Mouse (Mus musculus) liver, embryonic 13.5 days (tissue): ENCODE data around the gene Smarcad1. TPM values are rescaled to one million over a fixed set of nuclear protein-coding genes. Genes with fewer than 3 reads are reported as not detected.
"Not testable (repeated sequence)": the region's sequence is repeated elsewhere in the genome, so short reads cannot be mapped to it uniquely, and the experiment has no call there.

ENCODE experiments used
- ATAC-seq: fragments of 200-750 bp; cut with Nextera tagmentation; 2 replicates; pipeline ENCODE4 v1.8.0; 2017; ENCODE audit warnings: low read depth, mild to moderate bottlenecking, moderate number of reproducible peaks, moderate library complexity
- DNase-seq: peaks from one replicate; pipeline ENCODE4 v3.0.0; 2022
- H3K27ac ChIP-seq: fragments of 300-500 bp; sonication (generic); 2 replicates; pipeline ENCODE4 v1.5.1; 2015; ENCODE audit warnings: moderate library complexity, mild to moderate bottlenecking, inconsistent platforms
- H3K27me3 ChIP-seq: fragments of 300-500 bp; sonication (generic); 2 replicates; pipeline ENCODE4 v1.6.1; 2015; ENCODE audit warnings: mild to moderate bottlenecking, inconsistent platforms
- H3K36me3 ChIP-seq: fragments of 300-500 bp; sonication (generic); 2 replicates; pipeline ENCODE4 v1.6.1; 2015; ENCODE audit warnings: mild to moderate bottlenecking, inconsistent platforms
- H3K4me1 ChIP-seq: fragments of 300-500 bp; sonication (generic); replicated peaks from 2 replicates; pipeline ENCODE4 v1.6.1; 2015; ENCODE audit warnings: inconsistent platforms
- H3K4me2 ChIP-seq: fragments of 300-500 bp; sonication (generic); 2 replicates; pipeline ENCODE4 v1.6.1; 2015; ENCODE audit warnings: inconsistent platforms, mild to moderate bottlenecking, moderate library complexity
- H3K4me3 ChIP-seq: fragments of 300-500 bp; sonication (generic); replicated peaks from 2 replicates; pipeline ENCODE4 v1.5.1; 2015; ENCODE audit warnings: mild to moderate bottlenecking, inconsistent platforms
- H3K9ac ChIP-seq: fragments of 300-500 bp; sonication (generic); 2 replicates; pipeline ENCODE4 v1.6.1; 2015; ENCODE audit warnings: mild to moderate bottlenecking, inconsistent platforms
- H3K9me3 ChIP-seq: fragments of 300-500 bp; sonication (generic); replicated peaks from 2 replicates; pipeline ENCODE4 v1.6.1; 2016; ENCODE audit warnings: inconsistent platforms
- WGBS: fragments of 180-500 bp; shearing (Covaris S2); methylation state at CpG from one replicate; pipeline ENCODE4 v1.1.7; 2015; ENCODE audit not compliant: insufficient replicate concordance; 5-methylcytosine and 5-hydroxymethylcytosine counted together
- polyA plus RNA-seq: library from polyadenylated mRNA; unstranded; fragments of >200 nt; fragmentation: Nextera tagmentation; extraction: Ambion mirVana; gene quantifications from 2 replicates; pipeline ENCODE4 v1.2.1, GENCODE M21; 2015

Gene Smarcad1
- polyA plus RNA-seq, 1 experiment from 2014 or later, result 23.6 TPM

GRCm38 (mm10) chr6:65023053-65023452, 19.3 kb upstream of the Smarcad1 start:
- H3K27ac ChIP-seq, result no peak overlapping the region
- no peak for ATAC-seq
- 65% methylated on average over 6 of the region's 6 CpGs for WGBS
- no peaks in the 10 kb centered on the region for H3K27me3 ChIP-seq
- no peaks in the 10 kb centered on the region for H3K4me1 ChIP-seq
- no peak overlapping the region for H3K9ac ChIP-seq
- no peak overlapping the region for H3K4me2 ChIP-seq
- 0 out of 2 replicates have a peak, but pooled peaks cover 7% of the 10 kb centered on the region for H3K9me3 ChIP-seq
- no peak for DNase-seq
- H3K4me3 ChIP-seq, result no peak overlapping the region
- no peaks in the 10 kb centered on the region for H3K36me3 ChIP-seq

GRCm38 (mm10) chr6:65024668-65025067, 17.7 kb upstream of the Smarcad1 start:
- no peaks in the 10 kb centered on the region for H3K27me3 ChIP-seq
- ATAC-seq (no peak), DNase-seq (no peak)
- 0 out of 2 replicates have a peak, but pooled peaks cover 7% of the 10 kb centered on the region for H3K9me3 ChIP-seq
- H3K4me1 ChIP-seq, result no peaks in the 10 kb centered on the region
- no peak overlapping the region for H3K9ac ChIP-seq
- no peak overlapping the region for H3K4me3 ChIP-seq
- 14% methylated on average over 2 of the region's 2 CpGs for WGBS
- H3K27ac ChIP-seq, result no peak overlapping the region
- H3K4me2 ChIP-seq, result no peak overlapping the region
- no peaks in the 10 kb centered on the region for H3K36me3 ChIP-seq

GRCm38 (mm10) chr6:65025130-65025529, 17.3 kb upstream of the Smarcad1 start:
- H3K4me3 ChIP-seq, result no peak overlapping the region
- no peaks in the 10 kb centered on the region for H3K36me3 ChIP-seq
- no peaks in the 10 kb centered on the region for H3K4me1 ChIP-seq
- no peak for DNase-seq
- H3K4me2 ChIP-seq, result no peak overlapping the region
- no peak overlapping the region for H3K9ac ChIP-seq
- H3K9me3 ChIP-seq, result 0 out of 2 replicates have a peak, but pooled peaks cover 7% of the 10 kb centered on the region
- 84% methylated on average over 4 of the region's 4 CpGs for WGBS
- no peak for ATAC-seq
- H3K27ac ChIP-seq, result no peak overlapping the region
- no peaks in the 10 kb centered on the region for H3K27me3 ChIP-seq

DNA sequence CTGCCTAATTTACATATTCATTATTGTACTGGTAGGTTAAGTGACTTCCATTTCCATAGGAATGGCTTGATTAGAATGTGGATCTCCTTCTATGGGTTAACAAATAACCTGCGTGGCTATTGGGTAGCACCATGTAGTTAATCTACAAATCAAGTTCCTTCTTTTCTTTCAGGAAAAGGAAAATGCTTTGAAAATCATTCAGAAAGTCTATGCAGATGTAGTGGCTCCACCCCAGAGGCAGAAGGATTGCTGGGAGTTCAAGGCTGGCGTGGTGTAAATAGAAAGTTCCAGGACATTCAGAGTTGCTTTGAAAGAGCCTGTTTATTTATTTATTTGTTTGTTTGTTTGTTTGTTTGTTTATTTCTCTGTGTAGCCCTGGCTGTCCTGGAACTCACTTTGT, 7.7 kb upstream of the Smarcad1 start:
- no peaks in the 10 kb centered on the region for H3K9me3 ChIP-seq
- WGBS, result 49% methylated on average over 2 of the region's 2 CpGs
- H3K36me3 ChIP-seq, result no peaks in the 10 kb centered on the region
- DNase-seq (no peak), ATAC-seq (no peak)
- H3K4me3 ChIP-seq, result no peak overlapping the region
- H3K4me1 ChIP-seq, result no peaks in the 10 kb centered on the region
- H3K27ac ChIP-seq, result no peak overlapping the region
- H3K9ac ChIP-seq, result no peak overlapping the region
- H3K4me2 ChIP-seq, result no peak overlapping the region
- no peaks in the 10 kb centered on the region for H3K27me3 ChIP-seq

- no peak overlapping the region for H3K9ac ChIP-seq
- H3K9me3 ChIP-seq, result no peaks in the 10 kb centered on the region
- 52% methylated on average over 2 of the region's 2 CpGs for whole genome bisulfite sequencing
- no peaks in the 10 kb centered on the region for H3K27me3 ChIP-seq
- no peaks in the 10 kb centered on the region for H3K36me3 ChIP-seq
- H3K27ac ChIP-seq, result no peak overlapping the region
- no peak overlapping the region for H3K4me2 ChIP-seq
- no peaks in the 10 kb centered on the region for H3K4me1 ChIP-seq
- ATAC-seq, result no peak
- H3K4me3 ChIP-seq, result no peak overlapping the region
- DNase-seq, result no peak
These were observed 6.9 kb upstream of the Smarcad1 start for GRCm38 (mm10) chr6:65035469-65035868.

- Histone ChIP-seq H3K4me2 (peak overlapping the region; percentile 80), H3K27ac (no peak overlapping the region), H3K27me3 (no peaks in the 10 kb centered on the region), H3K9me3 (no peaks in the 10 kb centered on the region), H3K9ac (peak overlapping the region; percentile 89; the same call in 1 of the 2 replicates), H3K4me1 (peaks cover 13% of the 10 kb centered on the region), H3K4me3 (peak overlapping the region; percentile 83), H3K36me3 (peaks cover 30% of the 10 kb centered on the region)
- 38% methylated on average over 10 of the region's 10 CpGs for WGBS
- ATAC-seq, result no peak
- DNase-seq, result no peak
These were observed 451 bp upstream of the Smarcad1 start for GRCm38 (mm10) chr6:65041932-65042331.

DNA sequence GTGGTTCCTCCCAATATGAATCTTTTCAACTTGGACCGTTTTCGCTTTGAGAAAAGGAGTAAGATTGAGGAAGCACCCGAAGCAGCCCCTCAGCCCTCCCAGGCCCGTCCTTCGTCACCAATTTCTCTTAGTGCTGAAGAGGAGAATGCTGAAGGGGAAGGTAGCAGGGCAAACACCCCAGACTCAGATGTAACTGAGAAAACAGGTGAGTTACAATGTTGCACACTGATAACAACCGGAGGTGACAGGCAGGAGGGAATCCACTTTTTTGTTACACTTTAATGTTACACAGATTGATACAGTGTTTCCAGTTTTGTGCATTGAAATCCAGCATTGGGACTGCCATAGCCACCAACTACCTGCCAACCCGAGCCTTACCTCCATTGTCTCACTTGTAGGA, 858 bp downstream of the Smarcad1 start:
- Histone ChIP-seq H3K9ac (peak overlapping the region; percentile 89), H3K4me1 (peaks cover 13% of the 10 kb centered on the region), H3K36me3 (peaks cover 33% of the 10 kb centered on the region), H3K4me2 (peak overlapping the region; percentile 80), H3K27me3 (no peaks in the 10 kb centered on the region), H3K4me3 (peak overlapping the region; percentile 83), H3K27ac (peak overlapping the region; percentile 66), H3K9me3 (no peaks in the 10 kb centered on the region)
- DNase-seq, result no peak
- WGBS, result 7% methylated on average over 7 of the region's 7 CpGs
- 0 out of 2 replicates have a peak, but pooled peaks have one; percentile 8 for ATAC-seq

GRCm38 (mm10) chr6:65049100-65049499, 6.7 kb downstream of the Smarcad1 start:
- WGBS, result 76% methylated on average over 4 of the region's 4 CpGs
- no peak overlapping the region for H3K27ac ChIP-seq
- H3K9me3 ChIP-seq, result no peaks in the 10 kb centered on the region
- H3K36me3 ChIP-seq, result peaks cover 63% of the 10 kb centered on the region
- no peaks in the 10 kb centered on the region for H3K27me3 ChIP-seq
- H3K4me2 ChIP-seq, result no peak overlapping the region
- no peak overlapping the region for H3K4me3 ChIP-seq
- no peaks in the 10 kb centered on the region for H3K4me1 ChIP-seq
- ATAC-seq, result no peak
- DNase-seq, result no peak
- H3K9ac ChIP-seq, result no peak overlapping the region

- WGBS, result 73% methylated on average over 5 of the region's 5 CpGs
- peaks cover 55% of the 10 kb centered on the region for H3K36me3 ChIP-seq
- no peaks in the 10 kb centered on the region for H3K27me3 ChIP-seq
- DNase-seq (no peak), ATAC-seq (no peak)
- no peak overlapping the region for H3K9ac ChIP-seq
- H3K27ac ChIP-seq, result no peak overlapping the region
- H3K9me3 ChIP-seq, result no peaks in the 10 kb centered on the region
- no peak overlapping the region for H3K4me3 ChIP-seq
- no peaks in the 10 kb centered on the region for H3K4me1 ChIP-seq
- no peak overlapping the region for H3K4me2 ChIP-seq
These were observed 14.2 kb downstream of the Smarcad1 start for GRCm38 (mm10) chr6:65056620-65057019.

DNA sequence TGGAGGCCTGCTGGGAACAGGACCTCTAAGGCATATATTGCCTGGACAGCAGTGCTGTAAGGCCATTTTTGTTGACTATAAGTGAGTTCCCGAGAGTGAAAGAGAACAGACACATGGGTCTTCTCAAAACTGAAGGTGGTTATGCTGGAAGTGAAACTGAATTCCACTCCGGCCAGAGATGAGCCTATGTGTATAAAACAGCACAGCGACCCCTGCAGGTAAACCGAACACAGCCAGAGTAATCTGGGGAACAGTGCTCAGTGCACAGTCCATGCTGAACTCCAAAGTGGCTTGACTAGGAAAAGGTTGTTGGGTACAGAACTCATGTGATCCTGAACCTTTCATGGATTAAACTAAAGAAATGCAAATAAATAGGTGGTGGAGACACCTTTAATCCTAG, 14.8 kb downstream of the Smarcad1 start:
- ATAC-seq, H3K4me1 ChIP-seq, H3K9me3 ChIP-seq, H3K27ac ChIP-seq, DNase-seq, H3K27me3 ChIP-seq, H3K9ac ChIP-seq, H3K4me3 ChIP-seq, H3K4me2 ChIP-seq: not testable (repeated sequence)
- 68% methylated on average over 4 of the region's 4 CpGs for WGBS
- peaks cover 58% of the 10 kb centered on the region for H3K36me3 ChIP-seq

DNA sequence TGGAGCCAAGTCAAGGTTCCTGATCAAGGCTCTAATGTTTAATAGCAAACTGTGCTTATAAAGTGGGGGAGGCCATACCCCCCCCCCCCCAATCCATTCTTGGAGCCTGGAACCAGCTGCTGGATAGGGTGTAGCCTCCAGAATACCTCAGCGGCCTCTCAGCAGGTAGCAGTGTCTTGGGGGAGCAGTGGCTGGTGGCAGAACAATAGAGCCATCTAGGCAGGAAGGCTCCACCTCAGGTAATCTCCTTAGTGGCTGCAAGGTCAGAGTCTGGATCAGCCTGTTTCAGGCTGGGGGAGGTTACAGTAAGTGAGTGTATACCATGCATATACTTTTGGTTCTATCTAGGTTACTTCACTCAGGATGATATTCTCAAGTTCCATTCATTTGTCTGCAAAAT, 18.7 kb downstream of the Smarcad1 start:
- Histone ChIP-seq H3K27ac (no peak overlapping the region), H3K9me3 (no peaks in the 10 kb centered on the region), H3K36me3 (peaks cover 52% of the 10 kb centered on the region), H3K9ac (no peak overlapping the region), H3K4me3 (no peak overlapping the region), H3K4me2 (no peak overlapping the region), H3K27me3 (no peaks in the 10 kb centered on the region), H3K4me1 (no peaks in the 10 kb centered on the region)
- ATAC-seq, result no peak
- no peak for DNase-seq
- WGBS, result 84% methylated on average over 1 of the region's 1 CpGs

- no peak for ATAC-seq
- no peak overlapping the region for H3K4me2 ChIP-seq
- H3K9ac ChIP-seq, result no peak overlapping the region
- H3K4me3 ChIP-seq, result no peak overlapping the region
- DNase-seq, result no peak
- H3K36me3 ChIP-seq, result peaks cover 58% of the 10 kb centered on the region
- no peaks in the 10 kb centered on the region for H3K9me3 ChIP-seq
- H3K27me3 ChIP-seq, result no peaks in the 10 kb centered on the region
- H3K4me1 ChIP-seq, result no peaks in the 10 kb centered on the region
- H3K27ac ChIP-seq, result no peak overlapping the region
- WGBS, result 87% methylated on average over 2 of the region's 2 CpGs
These were observed 32.8 kb downstream of the Smarcad1 start for GRCm38 (mm10) chr6:65075201-65075600.
